Mouse (Mus musculus): ENCODE measurements around the gene Capza3.

GRCm38 (mm10) chr6:140024404-140024803 lies 16.6 kb upstream of the Capza3 start:
- TF ChIP-seq E2F4 (IDR thresholded peaks at IDR 0.05; ENCODE audit: insufficient read depth) (no peak), MAX (IDR thresholded peaks at IDR 0.05; ENCODE audit: low read depth) (no peak), TCF12 (IDR thresholded peaks at IDR 0.05; ENCODE audit: insufficient read depth, poor library complexity, severe bottlenecking) (no peak)

Data from myocyte (in vitro differentiated cells).